Mouse (Mus musculus) CH12.LX (cell line): ENCODE data around the gene Lce6a.

Source experiments
- BHLHE40 ChIP-seq: IDR thresholded peaks from 2 replicates; pipeline ENCODE4 v1.6.1; 2011; ENCODE audit warnings: mild to moderate bottlenecking, low read depth, low read length, improper control_type of control experiment
- CHD1 ChIP-seq: IDR thresholded peaks from 2 replicates; pipeline ENCODE4 v1.6.1; 2012; ENCODE audit warnings: low read depth, low read length, improper control_type of control experiment, inconsistent platforms
- CHD2 ChIP-seq: IDR thresholded peaks from 2 replicates; pipeline ENCODE4 v1.6.1; 2011; ENCODE audit warnings: low read length, improper control_type of control experiment
- CTCF ChIP-seq, 2 experiments: IDR thresholded peaks in 1 of 2; conservative IDR thresholded peaks in 1 of 2; 2 replicates each; pipeline ENCODE4 v1.5.1; 2011 to 2012; ENCODE audit warnings: low read depth in 2 of 2, low read length in 2 of 2, improper control_type of control experiment in 1 of 2, inconsistent platforms in 1 of 2, mild to moderate bottlenecking in 1 of 2, moderate library complexity in 1 of 2
- EP300 ChIP-seq: IDR thresholded peaks from 2 replicates; pipeline ENCODE4 v1.6.1; 2011; ENCODE audit warnings: low read length, improper control_type of control experiment
- MXI1 ChIP-seq: IDR thresholded peaks from 2 replicates; pipeline ENCODE4 v1.6.1; 2011; ENCODE audit warnings: mild to moderate bottlenecking, low read depth, low read length, improper control_type of control experiment
- MYC ChIP-seq: IDR thresholded peaks from 2 replicates; pipeline ENCODE4 v1.6.1; 2011; ENCODE audit warnings: low read depth, mild to moderate bottlenecking, improper control_type of control experiment, low read length
- NRF1 ChIP-seq: IDR thresholded peaks from 2 replicates; pipeline ENCODE4 v1.6.1; 2014; ENCODE audit warnings: low read depth, mild to moderate bottlenecking, inconsistent platforms, low read length, improper control_type of control experiment, moderate library complexity
- POLR2A ChIP-seq: IDR thresholded peaks from 2 replicates; pipeline ENCODE4 v1.6.1; 2011; ENCODE audit warnings: low read depth, mild to moderate bottlenecking, improper control_type of control experiment, low read length
- SMC3 ChIP-seq: IDR thresholded peaks from 2 replicates; pipeline ENCODE4 v1.6.1; 2011; ENCODE audit warnings: low read depth, low read length, improper control_type of control experiment
- UBTF ChIP-seq: IDR thresholded peaks from 2 replicates; pipeline ENCODE4 v1.6.1; 2012; ENCODE audit warnings: low read depth, mild to moderate bottlenecking, inconsistent platforms, low read length, improper control_type of control experiment, moderate library complexity
- USF2 ChIP-seq: conservative IDR thresholded peaks from 2 replicates; pipeline ENCODE4 v1.6.1; 2011; ENCODE audit warnings: low read depth, low read length, improper control_type of control experiment
- ZC3H11A ChIP-seq: IDR thresholded peaks from 2 replicates; pipeline ENCODE4 v1.6.1; 2012; ENCODE audit warnings: low read depth, mild to moderate bottlenecking, inconsistent platforms, low read length, improper control_type of control experiment

DNA sequence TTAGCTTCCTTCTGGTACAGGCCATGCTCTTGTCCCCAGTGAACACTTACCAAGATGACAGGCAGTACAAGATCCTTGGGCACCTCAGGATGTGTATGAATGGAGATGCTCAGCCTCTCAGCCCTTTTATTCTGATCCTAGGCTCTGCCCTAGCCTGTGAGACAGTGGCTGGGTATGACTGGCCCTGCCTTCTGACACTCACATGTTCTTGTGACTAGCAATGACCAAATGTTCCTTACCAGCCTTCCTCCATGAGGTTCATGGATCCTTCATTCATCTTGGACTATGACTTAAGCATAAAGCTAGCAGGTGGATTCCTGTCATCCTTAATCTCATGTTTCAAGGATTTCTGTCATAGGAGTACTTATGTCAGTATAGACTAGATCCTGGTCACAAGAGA, 48.8 kb upstream of the Lce6a start, which contains the start of gene Lce1a2:
- no peak for TF ChIP-seq MYC
- TF ChIP-seq NRF1: no peak
- no peak for TF ChIP-seq CTCF (conservative IDR thresholded peaks at IDR 0.05 in 1 of 2, IDR thresholded peaks at IDR 0.05 in 1 of 2; ENCODE audit: low read depth in 2 of 2, low read length in 2 of 2)
- no peak for TF ChIP-seq SMC3
- no peak for TF ChIP-seq POLR2A
- no peak for TF ChIP-seq MXI1
- TF ChIP-seq CHD2: no peak
- TF ChIP-seq EP300: no peak
- TF ChIP-seq USF2: no peak
- no peak for TF ChIP-seq BHLHE40
- TF ChIP-seq UBTF: no peak
- no peak for TF ChIP-seq ZC3H11A
- no peak for TF ChIP-seq CHD1
